Mouse (Mus musculus): ENCODE data around the gene Sestd1. TPM values are rescaled to one million over a fixed set of nuclear protein-coding genes. Genes with fewer than 3 reads are reported as not detected.

Gene Sestd1
- polyA plus RNA-seq (2014; fragmentation: Nextera tagmentation; extraction: Ambion mirVana) = 43.5 and 52.2 TPM in 2 replicates

DNA sequence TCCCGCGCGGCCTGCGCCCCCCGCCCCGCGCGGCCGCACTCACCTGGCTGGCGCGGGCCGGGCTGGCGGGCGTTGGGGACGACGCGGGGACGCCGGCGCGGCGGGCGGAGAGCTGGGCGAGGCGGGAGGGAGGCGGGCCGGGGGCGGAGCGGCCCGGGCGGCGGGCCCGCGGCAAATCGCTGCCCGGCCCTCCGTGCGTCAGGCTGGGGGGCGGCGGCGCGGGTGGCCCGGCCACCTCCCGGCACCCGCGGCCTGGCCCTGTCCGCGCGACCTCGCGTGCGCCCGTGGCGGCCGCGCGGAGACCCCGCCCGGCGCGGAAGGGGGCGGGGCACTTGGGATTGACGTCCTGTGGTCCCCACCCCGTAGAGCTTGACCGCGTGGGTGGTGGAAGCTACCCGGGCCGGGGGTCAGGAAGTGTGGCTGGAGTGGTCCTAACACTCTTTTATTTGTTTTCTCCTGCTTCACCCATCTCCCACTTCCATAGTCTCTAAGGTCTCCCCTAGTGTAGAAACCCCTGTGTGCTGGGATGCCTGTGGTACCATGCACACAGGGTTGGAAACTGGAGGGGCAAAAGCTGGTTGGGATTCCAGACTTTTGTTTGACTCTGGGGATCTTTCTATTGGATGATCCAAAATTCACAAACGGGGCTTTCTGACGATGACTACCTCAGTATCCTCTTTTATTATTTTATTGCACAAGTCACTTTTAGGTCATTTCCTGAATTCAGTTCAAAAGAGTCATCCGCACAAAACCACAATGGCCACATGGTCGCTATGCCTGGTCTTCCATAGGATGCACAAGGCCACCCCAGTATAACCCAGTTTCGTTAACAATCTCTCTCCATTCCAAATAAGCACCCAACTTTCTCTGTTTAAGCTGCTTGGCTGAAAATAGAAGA, at the start of gene Sestd1:
TSS of gene Sestd1 (minus strand) at position 81 of the 898 bp plus-strand sequence.
- Histone ChIP-seq H3K4me3 (replicated peaks; ENCODE audit: low read depth, low read length) (peak within 1 kb of the TSS; percentile 93), H3K27me3 (ENCODE audit: control insufficient read depth, insufficient read depth, low read length) (no peaks in the 10 kb centered on the region), H3K9ac (replicated peaks; ENCODE audit: low read length) (peak within 1 kb of the TSS; percentile 100), H3K4me1 (ENCODE audit: control insufficient read depth, insufficient read depth, low read length) (peaks cover 6% of the 10 kb centered on the region; the same call in 1 of the 2 replicates), H3K27ac (replicated peaks; ENCODE audit: low read depth, low read length) (peak within 1 kb of the TSS; percentile 93), H3K9me3 (ENCODE audit: control insufficient read depth, low read length) (no peaks in the 10 kb centered on the region), H3K36me3 (ENCODE audit: control insufficient read depth, insufficient read depth, low read length) (no peaks in the 10 kb centered on the region), H3K4me2 (ENCODE audit: low read length) (peak within 1 kb of the TSS; percentile 65)
- WGBS = 6% methylated on average over 55 of the region's 73 CpGs
- peak; percentile 84 for DNase-seq
- peak; percentile 86 for ATAC-seq (ENCODE audit: low FRiP score, low TSS enrichment)

- DNase-seq = no peak
- ATAC-seq (ENCODE audit: low FRiP score, low TSS enrichment) = no peak
- no peaks in the 10 kb centered on the region for H3K36me3 ChIP-seq (ENCODE audit: control insufficient read depth, insufficient read depth, low read length)
- H3K27me3 ChIP-seq (ENCODE audit: control insufficient read depth, insufficient read depth, low read length) = no peaks in the 10 kb centered on the region
- H3K4me1 ChIP-seq (ENCODE audit: control insufficient read depth, insufficient read depth, low read length) = no peaks in the 10 kb centered on the region
- no peak overlapping the region for H3K9ac ChIP-seq (replicated peaks; ENCODE audit: low read length)
- H3K27ac ChIP-seq (replicated peaks; ENCODE audit: low read depth, low read length) = no peak overlapping the region
- no peak overlapping the region for H3K4me3 ChIP-seq (replicated peaks; ENCODE audit: low read depth, low read length)
- H3K9me3 ChIP-seq (ENCODE audit: control insufficient read depth, low read length) = no peaks in the 10 kb centered on the region
- H3K4me2 ChIP-seq (ENCODE audit: low read length) = no peak overlapping the region
- WGBS = 88% methylated on average over 3 of the region's 3 CpGs
These were observed 46.9 kb upstream of the Sestd1 start for GRCm38 (mm10) chr2:77327246-77327645.

GRCm38 (mm10) chr2:77323739-77324138, 43.3 kb upstream of the Sestd1 start:
- Histone ChIP-seq H3K9me3 (ENCODE audit: control insufficient read depth, low read length) (no peaks in the 10 kb centered on the region), H3K27me3 (ENCODE audit: control insufficient read depth, insufficient read depth, low read length) (no peaks in the 10 kb centered on the region), H3K4me3 (replicated peaks; ENCODE audit: low read depth, low read length) (no peak overlapping the region), H3K9ac (replicated peaks; ENCODE audit: low read length) (no peak overlapping the region), H3K27ac (replicated peaks; ENCODE audit: low read depth, low read length) (no peak overlapping the region), H3K4me1 (ENCODE audit: control insufficient read depth, insufficient read depth, low read length) (no peaks in the 10 kb centered on the region), H3K36me3 (ENCODE audit: control insufficient read depth, insufficient read depth, low read length) (no peaks in the 10 kb centered on the region), H3K4me2 (ENCODE audit: low read length) (no peak overlapping the region)
- no peak for ATAC-seq (ENCODE audit: low FRiP score, low TSS enrichment)
- 59% methylated on average over 6 of the region's 6 CpGs for WGBS
- DNase-seq = no peak

DNA sequence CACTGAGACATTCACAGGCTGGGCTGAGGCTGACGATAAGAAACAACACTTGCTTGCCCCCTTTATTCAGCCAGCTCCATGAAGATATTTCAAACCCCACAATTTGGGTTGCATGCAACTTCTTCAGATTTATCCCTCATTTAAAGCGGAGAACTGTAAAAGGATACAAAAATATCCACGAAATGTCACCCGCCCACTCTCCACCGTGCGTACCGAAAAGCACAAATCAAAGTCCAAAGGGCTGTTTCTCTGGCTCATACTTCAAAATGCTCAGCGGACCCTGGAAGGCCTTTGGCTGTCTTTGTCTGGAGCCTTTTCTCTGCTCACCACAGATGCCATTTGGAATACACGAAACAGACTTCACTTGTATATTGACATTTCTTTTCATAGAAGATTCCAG, 42.8 kb upstream of the Sestd1 start:
- no peak for DNase-seq
- H3K9me3 ChIP-seq (ENCODE audit: control insufficient read depth, low read length) = no peaks in the 10 kb centered on the region

DNA sequence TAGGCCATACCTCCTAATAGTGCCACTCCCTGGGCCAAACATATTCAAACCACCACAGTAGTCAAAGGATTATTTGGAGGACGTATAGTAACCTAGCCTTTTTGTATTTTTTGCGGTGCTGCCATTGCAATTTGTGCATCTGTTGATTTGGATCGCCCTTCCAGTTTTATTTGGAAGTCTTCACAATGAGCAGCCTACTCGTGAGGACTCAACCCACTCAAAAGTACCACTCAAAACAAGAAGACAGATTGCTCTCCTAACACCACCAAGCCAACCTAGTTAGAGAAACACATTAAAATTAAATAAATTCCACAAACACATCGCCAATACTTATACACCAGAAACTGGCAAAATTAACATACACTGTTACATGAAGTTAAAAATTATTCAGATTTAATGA, 38.8 kb upstream of the Sestd1 start:
- H3K4me3 ChIP-seq (replicated peaks; ENCODE audit: low read depth, low read length) = no peak overlapping the region
- H3K9me3 ChIP-seq (ENCODE audit: control insufficient read depth, low read length) = no peaks in the 10 kb centered on the region
- peaks cover 5% of the 10 kb centered on the region; the same call in 1 of the 2 replicates for H3K4me1 ChIP-seq (ENCODE audit: control insufficient read depth, insufficient read depth, low read length)
- 94% methylated on average over 5 of the region's 5 CpGs for WGBS
- no peaks in the 10 kb centered on the region for H3K36me3 ChIP-seq (ENCODE audit: control insufficient read depth, insufficient read depth, low read length)
- DNase-seq (no peak), ATAC-seq (ENCODE audit: low FRiP score, low TSS enrichment) (no peak)
- H3K27ac ChIP-seq (replicated peaks; ENCODE audit: low read depth, low read length) = no peak overlapping the region
- no peak overlapping the region for H3K4me2 ChIP-seq (ENCODE audit: low read length)
- H3K27me3 ChIP-seq (ENCODE audit: control insufficient read depth, insufficient read depth, low read length) = no peaks in the 10 kb centered on the region
- no peak overlapping the region for H3K9ac ChIP-seq (replicated peaks; ENCODE audit: low read length)

More for the DNA sequence above, 42.8 kb upstream of the Sestd1 start:
- no peak overlapping the region for H3K27ac ChIP-seq (replicated peaks; ENCODE audit: low read depth, low read length)
- ATAC-seq (ENCODE audit: low FRiP score, low TSS enrichment) = no peak
- H3K9ac ChIP-seq (replicated peaks; ENCODE audit: low read length) = no peak overlapping the region
- no peaks in the 10 kb centered on the region for H3K27me3 ChIP-seq (ENCODE audit: control insufficient read depth, insufficient read depth, low read length)
- WGBS = 35% methylated on average over 9 of the region's 9 CpGs
- H3K4me3 ChIP-seq (replicated peaks; ENCODE audit: low read depth, low read length) = no peak overlapping the region
- H3K4me2 ChIP-seq (ENCODE audit: low read length) = no peak overlapping the region
- no peaks in the 10 kb centered on the region for H3K36me3 ChIP-seq (ENCODE audit: control insufficient read depth, insufficient read depth, low read length)
- no peaks in the 10 kb centered on the region for H3K4me1 ChIP-seq (ENCODE audit: control insufficient read depth, insufficient read depth, low read length)

GRCm38 (mm10) chr2:77316961-77317360, 36.6 kb upstream of the Sestd1 start:
- Histone ChIP-seq H3K9ac (replicated peaks; ENCODE audit: low read length) (no peak overlapping the region), H3K27me3 (ENCODE audit: control insufficient read depth, insufficient read depth, low read length) (no peaks in the 10 kb centered on the region), H3K9me3 (ENCODE audit: control insufficient read depth, low read length) (no peaks in the 10 kb centered on the region), H3K36me3 (ENCODE audit: control insufficient read depth, insufficient read depth, low read length) (no peaks in the 10 kb centered on the region), H3K4me2 (ENCODE audit: low read length) (no peak overlapping the region), H3K4me3 (replicated peaks; ENCODE audit: low read depth, low read length) (no peak overlapping the region), H3K27ac (replicated peaks; ENCODE audit: low read depth, low read length) (no peak overlapping the region), H3K4me1 (ENCODE audit: control insufficient read depth, insufficient read depth, low read length) (peaks cover 5% of the 10 kb centered on the region; the same call in 1 of the 2 replicates)
- ATAC-seq (ENCODE audit: low FRiP score, low TSS enrichment) (no peak; the same call in 1 of the 2 replicates), DNase-seq (peak; percentile 45)
- WGBS = 36% methylated on average over 7 of the region's 7 CpGs

- Histone ChIP-seq H3K4me2 (ENCODE audit: low read length) (no peak overlapping the region), H3K36me3 (ENCODE audit: control insufficient read depth, insufficient read depth, low read length) (no peaks in the 10 kb centered on the region), H3K4me3 (replicated peaks; ENCODE audit: low read depth, low read length) (no peak overlapping the region), H3K27ac (replicated peaks; ENCODE audit: low read depth, low read length) (no peak overlapping the region), H3K9ac (replicated peaks; ENCODE audit: low read length) (no peak overlapping the region), H3K9me3 (ENCODE audit: control insufficient read depth, low read length) (no peaks in the 10 kb centered on the region), H3K27me3 (ENCODE audit: control insufficient read depth, insufficient read depth, low read length) (no peaks in the 10 kb centered on the region), H3K4me1 (ENCODE audit: control insufficient read depth, insufficient read depth, low read length) (peaks cover 5% of the 10 kb centered on the region; the same call in 1 of the 2 replicates)
- 93% methylated on average over 10 of the region's 10 CpGs for WGBS
- DNase-seq (no peak), ATAC-seq (ENCODE audit: low FRiP score, low TSS enrichment) (no peak)
These were observed 33.5 kb upstream of the Sestd1 start for GRCm38 (mm10) chr2:77313846-77314245.

- no peak overlapping the region for H3K9ac ChIP-seq (replicated peaks; ENCODE audit: low read length)
- peaks cover 5% of the 10 kb centered on the region; the same call in 1 of the 2 replicates for H3K4me1 ChIP-seq (ENCODE audit: control insufficient read depth, insufficient read depth, low read length)
- H3K4me2 ChIP-seq (ENCODE audit: low read length) = no peak overlapping the region
- WGBS = 84% methylated on average over 9 of the region's 9 CpGs
- H3K27ac ChIP-seq (replicated peaks; ENCODE audit: low read depth, low read length) = no peak overlapping the region
- no peaks in the 10 kb centered on the region for H3K9me3 ChIP-seq (ENCODE audit: control insufficient read depth, low read length)
- H3K4me3 ChIP-seq (replicated peaks; ENCODE audit: low read depth, low read length) = no peak overlapping the region
- DNase-seq (no peak), ATAC-seq (ENCODE audit: low FRiP score, low TSS enrichment) (no peak)
- H3K27me3 ChIP-seq (ENCODE audit: control insufficient read depth, insufficient read depth, low read length) = no peaks in the 10 kb centered on the region
- H3K36me3 ChIP-seq (ENCODE audit: control insufficient read depth, insufficient read depth, low read length) = no peaks in the 10 kb centered on the region
These were observed 32.2 kb upstream of the Sestd1 start for GRCm38 (mm10) chr2:77312616-77313015.

DNA sequence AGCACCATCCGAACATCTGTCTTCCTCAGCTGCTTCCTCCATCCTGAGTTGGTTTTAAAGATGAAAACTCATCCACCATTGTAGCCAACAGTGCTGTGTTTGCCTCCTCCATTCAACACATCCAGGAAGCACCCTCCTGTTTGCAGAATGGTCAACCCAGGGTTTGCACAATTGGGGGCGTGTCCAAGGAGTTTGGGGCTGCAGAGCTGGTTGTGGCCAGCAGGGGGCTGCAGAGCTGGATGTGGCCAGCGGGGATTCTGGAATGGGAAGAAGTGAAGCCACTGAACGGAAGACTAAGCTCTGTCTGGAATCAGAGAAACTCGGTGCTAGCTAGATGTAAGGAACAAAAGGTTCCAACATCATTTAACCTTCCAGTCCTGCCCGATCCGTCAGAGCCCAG, 28.9 kb upstream of the Sestd1 start:
- DNase-seq (no peak), ATAC-seq (ENCODE audit: low FRiP score, low TSS enrichment) (no peak)
- WGBS = 57% methylated on average over 7 of the region's 7 CpGs
- Histone ChIP-seq H3K27me3 (ENCODE audit: control insufficient read depth, insufficient read depth, low read length) (no peaks in the 10 kb centered on the region), H3K27ac (replicated peaks; ENCODE audit: low read depth, low read length) (no peak overlapping the region), H3K36me3 (ENCODE audit: control insufficient read depth, insufficient read depth, low read length) (no peaks in the 10 kb centered on the region), H3K9ac (replicated peaks; ENCODE audit: low read length) (no peak overlapping the region), H3K4me1 (ENCODE audit: control insufficient read depth, insufficient read depth, low read length) (no peaks in the 10 kb centered on the region), H3K4me2 (ENCODE audit: low read length) (no peak overlapping the region), H3K4me3 (replicated peaks; ENCODE audit: low read depth, low read length) (no peak overlapping the region), H3K9me3 (ENCODE audit: control insufficient read depth, low read length) (no peaks in the 10 kb centered on the region)
